Mouse (Mus musculus) adrenal gland (tissue): ENCODE measurements around the gene M1ap.

Experiments
- intact Hi-C: fragments of 180-260 bp; cut with DNase I; formaldehyde crosslinking; loops from one replicate; pipeline ENCODE4 v1.15.1; 2025

M1ap gene

GRCm38 (mm10) chr6:82934616-82935230 lies 12.0 kb upstream of the M1ap start:
- intact Hi-C loops = no loop called here

- intact Hi-C loops = no loop called here
Observed at GRCm38 (mm10) chr6:82939167-82939912, 7.4 kb upstream of the M1ap start, which contains the start of gene Sema4f. Sema4f (minus strand) TSS chr6:82939769.

- intact Hi-C loops = no loop called here
Observed at GRCm38 (mm10) chr6:82940765-82941164, 5.9 kb upstream of the M1ap start.

- intact Hi-C loops = no loop called here
Observed at GRCm38 (mm10) chr6:82945750-82946149, 952 bp upstream of the M1ap start.

- intact Hi-C loops = no loop called here
Observed at GRCm38 (mm10) chr6:82956553-82957251, 10.0 kb downstream of the M1ap start.

GRCm38 (mm10) chr6:82961664-82962063 lies 15.0 kb downstream of the M1ap start:
- intact Hi-C loops = loop anchor here (10.0 kb wide), 1 partner anchor 247 kb away; no protein-coding TSS in a partner anchor

- intact Hi-C loops = loop anchor here (2.0 to 10.0 kb wide), 2 partner anchors 53 to 255 kb away; no protein-coding TSS in a partner anchor
Observed at GRCm38 (mm10) chr6:82969249-82970084, 22.8 kb downstream of the M1ap start.

GRCm38 (mm10) chr6:82971031-82971430 lies 24.3 kb downstream of the M1ap start:
- intact Hi-C loops = loop anchor here (2.0 kb wide), 1 partner anchor 54 kb away; no protein-coding TSS in a partner anchor

GRCm38 (mm10) chr6:82987411-82987971 lies 40.8 kb downstream of the M1ap start:
- intact Hi-C loops = no loop called here

GRCm38 (mm10) chr6:82993696-82994095 lies 47.0 kb downstream of the M1ap start:
- intact Hi-C loops = no loop called here

- intact Hi-C loops = no loop called here
Observed at GRCm38 (mm10) chr6:82994372-82994771, 47.7 kb downstream of the M1ap start.

GRCm38 (mm10) chr6:82996740-82997315 lies 50.1 kb downstream of the M1ap start:
- intact Hi-C loops = loop anchor here (2.0 to 5.0 kb wide), 5 partner anchors 35 to 280 kb away; partner anchors contain the start of genes Ccdc142, Dok1, Dqx1 and Gm42688

GRCm38 (mm10) chr6:82997511-82998102 lies 50.9 kb downstream of the M1ap start:
- intact Hi-C loops = loop anchor here (2.0 to 5.0 kb wide), 6 partner anchors 35 to 280 kb away; partner anchors contain the start of genes Ccdc142, Dok1, Dqx1 and Gm42688

- intact Hi-C loops = loop anchor here (2.0 to 5.0 kb wide), 5 partner anchors 34 to 279 kb away; partner anchors contain the start of genes Dok1, Dqx1, Htra2 and Loxl3
Observed at GRCm38 (mm10) chr6:82998326-82998725, 51.6 kb downstream of the M1ap start.

GRCm38 (mm10) chr6:82999986-83000385 lies 53.3 kb downstream of the M1ap start:
- intact Hi-C loops = loop anchor here (2.0 to 5.0 kb wide), 5 partner anchors 32 to 277 kb away; partner anchors contain the start of genes Dok1, Dqx1, Htra2 and Loxl3

GRCm38 (mm10) chr6:83003082-83003481 lies 56.4 kb downstream of the M1ap start:
- intact Hi-C loops = no loop called here

GRCm38 (mm10) chr6:83003850-83004249 lies 57.1 kb downstream of the M1ap start:
- intact Hi-C loops = no loop called here

GRCm38 (mm10) chr6:83004309-83004708 lies 57.6 kb downstream of the M1ap start:
- intact Hi-C loops = no loop called here

GRCm38 (mm10) chr6:83004872-83005271 lies 58.2 kb downstream of the M1ap start:
- intact Hi-C loops = no loop called here
